Mouse (Mus musculus): ENCODE measurements around the gene Itpk1. TPM values are rescaled to one million over a fixed set of nuclear protein-coding genes. Genes with fewer than 3 reads are reported as not detected.

Gene Itpk1
- polyA plus RNA-seq, 1 experiment from 2014 or later, result 4.8 TPM

DNA sequence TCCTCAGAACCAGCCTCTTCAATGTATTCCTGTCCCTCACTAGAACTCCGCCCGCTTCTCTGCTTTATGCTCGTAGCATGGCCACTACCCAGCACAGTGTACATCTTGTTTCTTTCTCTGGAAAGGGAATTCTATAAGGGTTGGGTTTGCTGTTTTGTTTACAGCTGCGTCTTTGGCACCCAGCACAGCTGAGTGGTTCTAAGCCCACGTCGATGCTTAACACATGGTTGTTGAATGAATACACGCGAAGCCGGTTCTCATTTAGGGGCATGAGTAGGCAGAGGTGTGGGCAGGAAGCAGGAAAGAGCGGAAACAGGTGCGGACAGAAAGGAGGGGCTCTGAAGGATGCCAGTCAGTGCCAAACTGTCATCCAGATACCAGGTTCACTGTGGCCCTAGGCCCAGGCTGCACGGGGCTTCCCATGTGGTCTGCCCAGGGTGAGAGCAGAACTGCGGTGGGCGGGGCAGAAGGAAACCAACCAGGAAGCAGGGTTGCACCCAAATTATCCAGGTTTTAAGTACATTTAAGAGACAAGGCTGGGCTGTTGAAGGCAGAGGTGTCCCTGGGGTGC, 150.9 kb downstream of the Itpk1 start:
- H3K4me3 ChIP-seq, result no peak overlapping the region
- peaks cover 56% of the 10 kb centered on the region for H3K27me3 ChIP-seq (ENCODE audit: insufficient read depth, poor library complexity, severe bottlenecking)
- H3K27ac ChIP-seq, result no peak overlapping the region
- H3K36me3 ChIP-seq, result no peaks in the 10 kb centered on the region
- no peak for DNase-seq (ENCODE audit: low spot score)
- WGBS, result 72% methylated on average over 14 of the region's 14 CpGs
- H3K4me1 ChIP-seq, result peaks cover 10% of the 10 kb centered on the region; the same call in 1 of the 2 replicates
- no peaks in the 10 kb centered on the region for H3K9me3 ChIP-seq

DNA sequence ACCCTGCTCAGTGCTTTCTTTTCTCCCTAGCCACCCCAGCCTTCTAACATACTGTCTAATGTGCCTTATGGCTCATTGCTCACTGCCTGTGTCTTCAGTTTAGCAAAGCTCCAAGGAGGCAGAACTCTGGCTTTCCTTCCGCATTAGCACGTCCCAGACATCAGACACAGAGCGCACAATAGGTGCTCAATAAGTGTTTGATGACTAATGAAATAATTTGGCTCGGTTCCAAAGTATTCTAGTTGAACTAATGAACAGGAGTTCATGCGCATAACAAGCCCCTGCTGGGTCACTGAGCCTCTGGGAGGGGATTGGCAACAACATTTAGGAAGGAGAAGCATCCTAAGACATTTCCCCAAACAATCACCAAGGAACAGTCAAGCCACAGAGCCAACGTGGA, 152.7 kb downstream of the Itpk1 start:
- H3K27ac ChIP-seq, result no peak overlapping the region
- 74% methylated on average over 6 of the region's 6 CpGs for WGBS
- H3K27me3 ChIP-seq (ENCODE audit: insufficient read depth, poor library complexity, severe bottlenecking), result peaks cover 52% of the 10 kb centered on the region
- no peak overlapping the region for H3K4me3 ChIP-seq
- no peaks in the 10 kb centered on the region for H3K9me3 ChIP-seq
- DNase-seq (ENCODE audit: low spot score), result no peak
- peaks cover 10% of the 10 kb centered on the region; the same call in 1 of the 2 replicates for H3K4me1 ChIP-seq
- no peaks in the 10 kb centered on the region for H3K36me3 ChIP-seq

DNA sequence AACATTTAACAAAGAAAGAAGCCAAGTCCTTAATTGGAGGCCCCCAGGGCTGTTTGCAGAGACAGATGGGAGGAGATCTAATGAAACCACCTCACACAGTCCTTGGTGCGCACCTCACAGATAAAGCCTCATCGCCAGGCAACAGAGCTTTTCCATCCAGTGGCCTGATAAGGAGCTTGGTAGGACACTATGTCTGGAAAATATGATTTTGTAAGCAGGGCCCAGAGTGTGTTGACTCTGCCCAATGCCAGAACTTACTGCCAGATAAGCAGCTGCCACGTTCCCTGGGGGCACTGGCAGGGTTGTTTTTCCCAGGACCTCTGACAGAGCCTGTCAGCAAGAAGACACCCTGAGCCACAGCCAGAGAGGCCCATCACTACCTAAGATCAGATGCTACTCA, 153.5 kb downstream of the Itpk1 start:
- peaks cover 13% of the 10 kb centered on the region; the same call in 1 of the 2 replicates for H3K4me1 ChIP-seq
- no peak overlapping the region for H3K4me3 ChIP-seq
- H3K27me3 ChIP-seq (ENCODE audit: insufficient read depth, poor library complexity, severe bottlenecking), result peaks cover 51% of the 10 kb centered on the region
- H3K9me3 ChIP-seq, result no peaks in the 10 kb centered on the region
- 65% methylated on average over 3 of the region's 3 CpGs for WGBS
- H3K36me3 ChIP-seq, result no peaks in the 10 kb centered on the region
- no peak for DNase-seq (ENCODE audit: low spot score)
- H3K27ac ChIP-seq, result no peak overlapping the region

DNA sequence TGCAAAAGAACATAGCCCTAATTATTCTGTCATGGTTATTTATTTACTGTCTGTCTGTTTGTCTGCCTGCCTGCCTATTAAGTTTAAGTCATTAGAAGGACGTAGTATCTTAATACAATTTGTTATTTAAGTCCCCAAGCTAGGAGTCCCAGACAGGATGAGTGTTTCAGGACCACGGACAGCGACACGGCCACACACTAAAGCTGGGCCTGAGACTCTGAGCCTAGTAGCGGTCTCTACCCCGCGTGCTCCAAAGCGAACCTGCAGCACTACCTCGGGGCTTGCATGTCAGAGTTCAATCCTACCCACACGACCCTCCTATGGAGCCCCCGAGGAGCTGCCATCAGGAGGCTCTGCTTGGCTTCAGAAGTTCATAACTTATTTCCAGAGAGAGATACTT, 154.2 kb downstream of the Itpk1 start:
- H3K27me3 ChIP-seq (ENCODE audit: insufficient read depth, poor library complexity, severe bottlenecking), result peaks cover 45% of the 10 kb centered on the region
- H3K9me3 ChIP-seq, result no peaks in the 10 kb centered on the region
- 4% methylated on average over 11 of the region's 11 CpGs for WGBS

DNA sequence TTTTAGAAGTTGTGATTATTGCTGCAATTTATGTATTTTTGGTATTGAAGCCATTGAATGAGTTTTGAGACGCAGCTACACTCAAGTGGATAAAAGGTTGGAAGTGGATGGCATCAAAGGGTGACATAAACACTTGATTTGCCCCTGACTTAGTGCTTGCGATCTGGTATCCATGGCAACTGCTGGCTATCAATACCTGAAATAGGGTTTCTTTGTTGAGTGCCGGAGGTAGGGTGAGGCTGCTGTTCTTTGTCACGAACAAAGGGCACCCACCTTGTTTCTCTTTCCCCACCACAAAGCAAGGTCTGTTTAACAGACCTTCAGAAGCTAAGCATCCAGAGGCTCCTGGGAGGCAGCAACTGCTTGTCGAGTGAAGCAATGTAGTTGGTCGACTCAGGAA, 159.6 kb downstream of the Itpk1 start:
- no peaks in the 10 kb centered on the region for H3K36me3 ChIP-seq
- no peaks in the 10 kb centered on the region for H3K27me3 ChIP-seq (ENCODE audit: insufficient read depth, poor library complexity, severe bottlenecking)
- no peaks in the 10 kb centered on the region for H3K9me3 ChIP-seq
- H3K27ac ChIP-seq, result no peak overlapping the region
- no peak for DNase-seq (ENCODE audit: low spot score)
- 0 out of 2 replicates have a peak, but pooled peaks cover 3% of the 10 kb centered on the region for H3K4me1 ChIP-seq
- 60% methylated on average over 6 of the region's 6 CpGs for WGBS
- no peak overlapping the region for H3K4me3 ChIP-seq

More for the DNA sequence above, 154.2 kb downstream of the Itpk1 start:
- Histone ChIP-seq H3K4me3 (no peak overlapping the region), H3K27ac (no peak overlapping the region), H3K36me3 (no peaks in the 10 kb centered on the region), H3K4me1 (peaks cover 13% of the 10 kb centered on the region; the same call in 1 of the 2 replicates)
- peak; percentile 92 for DNase-seq (ENCODE audit: low spot score)

DNA sequence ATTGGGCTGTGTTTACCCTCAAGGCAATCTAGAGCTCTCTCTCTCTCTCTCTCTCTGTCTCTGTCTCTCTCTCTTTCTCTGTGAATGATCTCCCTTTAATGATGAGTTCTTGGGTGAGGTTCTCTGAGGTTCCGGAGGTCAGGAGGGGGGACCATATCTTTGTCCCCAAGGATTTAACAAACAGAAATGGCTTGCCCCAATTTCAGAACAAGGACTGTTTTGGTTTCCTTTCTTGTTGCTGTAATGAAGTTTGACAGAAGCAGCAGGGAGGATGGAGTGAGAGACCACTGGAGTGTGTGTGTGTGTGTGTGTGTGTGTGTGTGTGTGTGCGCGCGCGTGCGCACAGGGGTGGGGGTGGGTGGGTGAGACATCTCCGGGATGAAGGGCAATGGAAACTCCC, 163.6 kb downstream of the Itpk1 start:
- 94% methylated on average over 7 of the region's 7 CpGs for WGBS
- Histone ChIP-seq H3K27ac (no peak overlapping the region), H3K9me3 (no peaks in the 10 kb centered on the region), H3K4me1 (no peaks in the 10 kb centered on the region), H3K27me3 (ENCODE audit: insufficient read depth, poor library complexity, severe bottlenecking) (0 out of 2 replicates have a peak, but pooled peaks cover 6% of the 10 kb centered on the region), H3K36me3 (no peaks in the 10 kb centered on the region), H3K4me3 (no peak overlapping the region)
- DNase-seq (ENCODE audit: low spot score), result no peak

DNA sequence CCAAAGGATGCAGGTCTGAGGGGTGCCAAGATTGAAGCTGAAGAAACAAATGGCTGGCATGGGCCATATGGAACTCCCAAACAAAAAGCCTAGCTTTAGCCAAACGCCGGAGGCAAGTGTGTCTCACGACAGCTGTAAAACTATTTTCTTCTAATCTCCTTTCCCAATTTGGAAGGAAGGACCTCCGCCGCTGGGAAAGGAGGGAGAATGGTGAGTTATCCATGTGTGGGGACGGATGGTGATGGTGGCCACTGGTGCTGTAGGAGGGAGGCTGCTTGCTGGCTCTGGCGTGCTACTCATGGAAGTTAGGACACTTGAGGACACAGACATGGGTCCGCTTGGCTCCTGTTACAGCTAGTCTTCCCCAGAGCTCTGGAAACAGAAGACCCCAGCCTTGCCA, 164.5 kb downstream of the Itpk1 start:
- Histone ChIP-seq H3K4me1 (no peaks in the 10 kb centered on the region), H3K9me3 (no peaks in the 10 kb centered on the region), H3K27me3 (ENCODE audit: insufficient read depth, poor library complexity, severe bottlenecking) (0 out of 2 replicates have a peak, but pooled peaks cover 6% of the 10 kb centered on the region), H3K4me3 (no peak overlapping the region), H3K27ac (no peak overlapping the region), H3K36me3 (no peaks in the 10 kb centered on the region)
- DNase-seq (ENCODE audit: low spot score), result no peak
- 61% methylated on average over 8 of the region's 8 CpGs for WGBS

DNA sequence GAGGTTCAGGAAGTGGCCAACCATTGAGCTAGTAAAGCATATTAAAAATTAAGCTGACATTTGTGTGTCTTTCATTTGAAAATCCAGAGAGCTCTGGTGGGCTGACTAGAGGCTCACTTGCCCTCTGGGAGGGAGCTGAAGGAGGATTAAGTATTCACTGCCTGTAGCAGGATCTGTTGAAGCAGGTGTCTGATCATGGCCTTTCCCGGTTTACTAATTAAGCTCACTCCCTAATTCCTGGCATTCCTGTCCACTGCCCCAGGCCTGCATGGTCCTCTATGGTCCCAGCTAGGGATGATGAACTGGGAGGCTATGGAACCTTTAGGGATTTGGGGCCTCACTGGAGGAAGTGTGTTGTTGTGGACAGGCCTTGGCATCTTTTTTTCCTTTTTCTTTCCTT, 168.9 kb downstream of the Itpk1 start:
- H3K27ac ChIP-seq, result no peak overlapping the region
- 0 out of 2 replicates have a peak, but pooled peaks cover 6% of the 10 kb centered on the region for H3K27me3 ChIP-seq (ENCODE audit: insufficient read depth, poor library complexity, severe bottlenecking)
- no peak overlapping the region for H3K4me3 ChIP-seq
- no peaks in the 10 kb centered on the region for H3K36me3 ChIP-seq
- DNase-seq (ENCODE audit: low spot score), result no peak
- WGBS, result 78% methylated on average over 1 of the region's 1 CpGs
- no peaks in the 10 kb centered on the region for H3K4me1 ChIP-seq
- no peaks in the 10 kb centered on the region for H3K9me3 ChIP-seq

DNA sequence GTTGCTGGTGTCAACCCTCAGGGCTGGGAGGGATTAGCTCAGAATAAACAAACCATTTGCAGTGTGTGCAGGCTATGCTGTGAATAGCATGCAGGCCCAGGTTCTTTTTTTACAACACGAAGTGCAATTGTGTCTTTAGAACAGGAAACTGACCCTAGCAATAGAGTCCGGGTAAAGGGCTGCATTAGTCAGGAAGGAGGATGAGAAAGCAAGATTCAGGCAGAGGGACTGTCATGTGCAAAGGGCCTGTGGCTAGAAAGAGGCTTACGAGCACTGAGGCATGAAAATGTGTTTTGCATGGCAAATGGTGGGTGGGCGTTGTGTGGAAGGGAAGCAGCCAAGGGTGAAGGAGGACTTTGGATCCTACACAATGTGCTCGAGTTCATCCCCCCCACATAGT, 176.7 kb downstream of the Itpk1 start:
- Histone ChIP-seq H3K9me3 (no peaks in the 10 kb centered on the region), H3K4me1 (peaks cover 6% of the 10 kb centered on the region; the same call in 1 of the 2 replicates), H3K36me3 (no peaks in the 10 kb centered on the region), H3K27me3 (ENCODE audit: insufficient read depth, poor library complexity, severe bottlenecking) (peaks cover 6% of the 10 kb centered on the region; the same call in 1 of the 2 replicates), H3K27ac (no peak overlapping the region), H3K4me3 (no peak overlapping the region)
- no peak for DNase-seq (ENCODE audit: low spot score)
- 74% methylated on average over 5 of the region's 5 CpGs for WGBS

DNA sequence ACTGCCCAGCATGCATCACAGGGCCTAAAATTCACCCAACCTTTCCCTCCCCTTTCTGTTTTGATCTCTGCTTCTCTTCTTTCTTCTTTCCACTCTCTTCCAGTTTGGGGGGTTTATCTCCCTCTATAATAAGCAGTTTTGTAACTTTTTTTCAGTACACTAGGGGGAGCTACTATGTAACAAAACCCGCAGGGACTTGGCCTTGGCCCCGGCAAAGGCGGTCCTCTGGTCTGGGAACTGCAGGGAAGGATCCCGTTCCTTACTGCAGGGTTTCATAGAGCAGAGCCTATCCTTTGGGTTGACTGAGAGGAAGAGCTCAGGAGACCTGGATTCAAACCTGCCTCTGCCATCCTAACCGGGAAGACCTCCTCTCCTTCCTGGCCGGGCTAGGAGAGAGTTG, 180.0 kb downstream of the Itpk1 start:
- no peaks in the 10 kb centered on the region for H3K9me3 ChIP-seq
- peaks cover 6% of the 10 kb centered on the region; the same call in 1 of the 2 replicates for H3K4me1 ChIP-seq
- H3K36me3 ChIP-seq, result no peaks in the 10 kb centered on the region
- no peak overlapping the region for H3K4me3 ChIP-seq
- no peak for DNase-seq (ENCODE audit: low spot score)
- H3K27ac ChIP-seq, result no peak overlapping the region
- 14% methylated on average over 6 of the region's 6 CpGs for WGBS
- peaks cover 6% of the 10 kb centered on the region; the same call in 1 of the 2 replicates for H3K27me3 ChIP-seq (ENCODE audit: insufficient read depth, poor library complexity, severe bottlenecking)

DNA sequence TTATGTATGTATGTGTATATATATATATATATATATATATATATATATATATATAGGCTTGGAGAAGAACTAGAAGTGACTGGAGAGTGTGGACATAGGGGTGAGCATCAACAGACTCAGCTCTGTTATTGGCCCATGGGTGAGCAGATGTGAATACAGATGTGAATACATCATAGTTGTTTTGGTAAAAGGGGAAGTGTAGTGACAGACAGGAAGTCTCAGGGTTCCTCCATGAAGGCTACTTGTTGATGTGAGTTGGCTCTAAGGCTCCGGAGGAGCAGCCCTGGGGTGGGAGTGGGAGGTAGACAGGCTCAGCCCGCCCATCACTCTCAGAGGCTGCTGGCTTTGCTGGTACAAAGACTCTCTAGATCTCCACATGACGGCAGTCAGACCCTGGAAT, 180.5 kb downstream of the Itpk1 start:
- Histone ChIP-seq H3K27me3 (ENCODE audit: insufficient read depth, poor library complexity, severe bottlenecking) (peaks cover 6% of the 10 kb centered on the region; the same call in 1 of the 2 replicates), H3K36me3 (no peaks in the 10 kb centered on the region), H3K27ac (no peak overlapping the region), H3K4me3 (no peak overlapping the region), H3K4me1 (peaks cover 6% of the 10 kb centered on the region; the same call in 1 of the 2 replicates), H3K9me3 (no peaks in the 10 kb centered on the region)
- no peak for DNase-seq (ENCODE audit: low spot score)
- WGBS, result 62% methylated on average over 3 of the region's 3 CpGs

DNA sequence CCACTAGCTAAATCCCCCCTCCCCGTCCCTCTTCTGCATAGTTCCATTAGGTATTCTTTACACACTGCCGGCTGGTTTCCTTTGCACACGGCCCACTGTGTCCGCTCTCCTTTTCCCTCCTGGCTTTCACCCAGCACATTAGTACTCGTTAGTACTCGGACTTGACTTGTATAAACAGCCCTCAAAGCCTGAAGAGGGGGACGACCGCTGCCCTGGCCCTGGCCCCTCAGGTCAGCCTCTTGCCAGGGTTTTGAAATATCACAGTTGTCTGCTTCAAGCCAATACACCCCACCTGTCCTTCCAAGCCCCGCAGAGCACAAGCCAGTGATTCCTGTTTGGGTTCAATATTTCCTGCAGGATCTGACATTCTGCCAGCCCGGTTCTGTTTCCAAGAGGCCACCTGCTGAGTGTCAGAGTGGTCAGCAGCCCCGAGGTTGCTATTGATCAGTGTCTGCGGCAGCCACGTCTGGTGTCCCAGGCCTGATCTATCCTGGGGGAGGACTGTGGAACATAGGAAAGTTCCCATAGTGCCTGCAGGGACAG, 182.9 kb downstream of the Itpk1 start:
- no peak for DNase-seq (ENCODE audit: low spot score)
- no peak overlapping the region for H3K27ac ChIP-seq
- WGBS, result 49% methylated on average over 13 of the region's 13 CpGs

DNA sequence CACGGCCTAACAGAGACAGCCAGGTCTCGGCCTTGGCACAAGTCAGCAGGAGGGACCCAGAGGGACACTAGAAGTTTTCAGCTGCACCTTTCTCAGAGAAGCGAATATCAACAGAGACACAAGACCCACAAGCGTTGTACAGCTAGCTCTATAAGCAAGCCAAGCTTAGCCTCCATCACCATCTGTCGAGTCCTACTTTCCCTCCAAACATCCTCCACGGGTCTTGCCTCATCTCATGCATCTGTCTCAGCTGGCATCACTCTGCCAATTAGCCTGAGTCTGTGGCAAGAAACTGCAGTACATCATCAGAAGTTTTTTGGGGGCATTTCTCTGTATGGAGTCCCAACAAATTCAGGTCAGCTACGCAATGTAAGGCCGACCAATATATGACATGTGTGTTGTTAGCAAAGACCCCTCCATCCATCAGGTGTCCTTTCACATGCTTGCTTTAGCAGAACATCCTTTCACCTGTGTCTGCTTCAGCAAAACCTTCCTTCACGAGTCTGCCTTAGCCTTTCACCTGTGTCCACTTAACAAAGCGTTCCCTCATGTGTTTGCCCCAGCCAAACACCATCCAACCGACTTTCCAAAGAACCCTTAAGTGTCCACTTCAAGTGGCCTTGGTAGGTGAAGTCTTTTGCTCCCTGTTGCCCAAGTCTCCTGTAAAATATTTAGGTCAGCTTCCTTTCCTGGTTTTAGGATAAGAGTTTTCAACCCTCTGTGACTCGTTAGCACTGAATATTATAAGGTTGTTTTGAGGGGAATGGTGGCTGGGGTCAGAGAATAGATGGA, 184.6 kb downstream of the Itpk1 start:
- Histone ChIP-seq H3K27ac (no peak overlapping the region), H3K9me3 (no peaks in the 10 kb centered on the region), H3K4me1 (no peaks in the 10 kb centered on the region), H3K36me3 (no peaks in the 10 kb centered on the region), H3K27me3 (ENCODE audit: insufficient read depth, poor library complexity, severe bottlenecking) (no peaks in the 10 kb centered on the region), H3K4me3 (no peak overlapping the region)
- WGBS, result 80% methylated on average over 12 of the region's 12 CpGs
- no peak for DNase-seq (ENCODE audit: low spot score)

More for the DNA sequence above, 182.9 kb downstream of the Itpk1 start:
- no peaks in the 10 kb centered on the region for H3K36me3 ChIP-seq
- H3K4me3 ChIP-seq, result no peak overlapping the region
- H3K27me3 ChIP-seq (ENCODE audit: insufficient read depth, poor library complexity, severe bottlenecking), result peaks cover 6% of the 10 kb centered on the region; the same call in 1 of the 2 replicates
- no peaks in the 10 kb centered on the region for H3K4me1 ChIP-seq
- no peaks in the 10 kb centered on the region for H3K9me3 ChIP-seq

Data from heart, embryonic 10.5 days (tissue).